Comparison of ENCODE assay signal across 9 mouse cellular contexts in genomic region chr7:16783224-16783688, GRCm38 (mm10). TPM values are rescaled to one million over a fixed set of nuclear protein-coding genes. Genes with fewer than 3 reads are reported as not detected.
DNase-seq lines count a peak whose midpoint lies in the region; ATAC-seq and TF ChIP-seq lines count a peak whose summit lies in the region.
"Had no signal": no experiment of that assay in that cellular context is flagged by ENCODE, and none has a peak within 500 bp of the region (broad histone marks: within the 10 kb centered on the region; RNA-seq: fewer than 3 reads in every experiment).

No protein-coding gene starts in this region.

- no peak for TF ChIP-seq CTCF in intestine, postnatal 0 days (IDR thresholded peaks at IDR 0.05; ENCODE audit: low read depth)

- peak overlapping the region; percentile 100 for H3K4me2 ChIP-seq in forebrain, embryonic 13.5 days
- peak overlapping the region; percentile 100 for H3K4me2 ChIP-seq in intestine, postnatal 0 days (replicated peaks; ENCODE audit: low read depth)

- H3K27ac ChIP-seq in forebrain, embryonic 13.5 days = no peak overlapping the region
- H3K27ac ChIP-seq in intestine, postnatal 0 days (ENCODE audit: low read depth, low read length) = no peak overlapping the region

- H3K27me3 ChIP-seq in forebrain, embryonic 13.5 days = peaks cover 3% of the 10 kb centered on the region; the same call in 1 of the 2 replicates
- H3K27me3 ChIP-seq in intestine, postnatal 0 days (replicated peaks; ENCODE audit: control insufficient read depth, insufficient read depth, low read length) = no peaks in the 10 kb centered on the region
- H3K27me3 ChIP-seq: Patski had no signal

- 20% methylated on average over 10 of the region's 10 CpGs for WGBS in forebrain, embryonic 13.5 days
- WGBS in intestine, postnatal 0 days = 26% methylated on average over 10 of the region's 10 CpGs

- H3K9ac ChIP-seq in forebrain, embryonic 13.5 days = peak overlapping the region; percentile 79
- H3K9ac ChIP-seq in intestine, postnatal 0 days (ENCODE audit: low read depth, low read length) = no peak overlapping the region

- H3K9me3 ChIP-seq in forebrain, embryonic 13.5 days (replicated peaks) = no peaks in the 10 kb centered on the region
- H3K9me3 ChIP-seq in intestine, postnatal 0 days (ENCODE audit: control insufficient read depth) = no peaks in the 10 kb centered on the region

- ATAC-seq in forebrain, embryonic 13.5 days = no peak
- no peak for ATAC-seq in intestine, postnatal 0 days

- H3K4me1 ChIP-seq in forebrain, embryonic 13.5 days = peaks cover 44% of the 10 kb centered on the region
- H3K4me1 ChIP-seq in intestine, postnatal 0 days (replicated peaks; ENCODE audit: control insufficient read depth, insufficient read depth, low read length) = peaks cover 8% of the 10 kb centered on the region

- peak overlapping the region; percentile 60 for H3K4me3 ChIP-seq in forebrain, embryonic 13.5 days
- peak overlapping the region; percentile 65 for H3K4me3 ChIP-seq in intestine, postnatal 0 days (ENCODE audit: low read depth, low read length)

- peak; percentile 11 for DNase-seq in gastrocnemius, adult 18-20 months (ENCODE audit: low spot score)
- DNase-seq in gastrocnemius, postnatal 14 days = no peak
- peak; percentile 53 for DNase-seq in lung, postnatal 25 days (ENCODE audit: low spot score)
- peak; percentile 74 for DNase-seq in spleen, adult 12 weeks (ENCODE audit: low spot score)
- no peak for DNase-seq in frontal cortex, postnatal 36 days (ENCODE audit: low spot score in 2 of 2)
- DNase-seq in cerebellum, adult 9-10 months = no peak

- H3K36me3 ChIP-seq in forebrain, embryonic 13.5 days (ENCODE audit: poor library complexity, severe bottlenecking) = peaks cover 4% of the 10 kb centered on the region; the same call in 1 of the 2 replicates
- H3K36me3 ChIP-seq in intestine, postnatal 0 days (ENCODE audit: control insufficient read depth, insufficient read depth) = peaks cover 6% of the 10 kb centered on the region; the same call in 1 of the 2 replicates

- intact Hi-C loops in gastrocnemius, postnatal 14 days (cut with DNase I; ENCODE audit: low total_unique reads) = no loop called here

RNA-seq across cellular contexts. Expression of gene Slc1a5, which starts 2.1 kb away (rescaled TPM):
- 10 to 100 TPM; 14.0 to 14.3 TPM for total RNA-seq in gastrocnemius, adult 18-20 months (2021)
- total RNA-seq in gastrocnemius, postnatal 14 days (2021) = 10 to 100 TPM; 25.4 to 27.0 TPM
- polyA plus RNA-seq in forebrain, embryonic 13.5 days (2015; fragmentation: Nextera tagmentation; extraction: Ambion mirVana) = 16.0 and 17.1 TPM in 2 replicates
- polyA plus RNA-seq in intestine, postnatal 0 days (2015; fragmentation: Nextera tagmentation; extraction: Ambion mirVana) = 19.8 and 22.8 TPM in 2 replicates

RNA-seq across cellular contexts. Expression of gene Strn4, which starts 32.4 kb away (rescaled TPM):
- total RNA-seq in gastrocnemius, adult 18-20 months (2021) = 10 to 100 TPM in 1 of 2 experiments, 1 to 10 TPM in 1; 9.8 to 13.6 TPM
- total RNA-seq in gastrocnemius, postnatal 14 days (2021) = 10 to 100 TPM; 22.6 to 29.3 TPM
- 147 and 164 TPM in 2 replicates for polyA plus RNA-seq in forebrain, embryonic 13.5 days (2015; fragmentation: Nextera tagmentation; extraction: Ambion mirVana)
- polyA plus RNA-seq in intestine, postnatal 0 days (2015; fragmentation: Nextera tagmentation; extraction: Ambion mirVana) = 33.7 and 35.8 TPM in 2 replicates

RNA-seq across cellular contexts. Expression of gene Fkrp, which starts 33.3 kb away (rescaled TPM):
- total RNA-seq in gastrocnemius, adult 18-20 months (2021) = 10 to 100 TPM; 51.7 to 58.0 TPM
- 10 to 100 TPM; 24.2 to 25.8 TPM for total RNA-seq in gastrocnemius, postnatal 14 days (2021)
- polyA plus RNA-seq in forebrain, embryonic 13.5 days (2015; fragmentation: Nextera tagmentation; extraction: Ambion mirVana) = 24.0 and 28.0 TPM in 2 replicates
- polyA plus RNA-seq in intestine, postnatal 0 days (2015; fragmentation: Nextera tagmentation; extraction: Ambion mirVana) = 12.3 and 12.7 TPM in 2 replicates

RNA-seq across cellular contexts. Expression of gene Ap2s1, which starts 45.0 kb away (rescaled TPM):
- total RNA-seq in gastrocnemius, adult 18-20 months (2021) = 10 to 100 TPM; 44.5 to 46.8 TPM
- total RNA-seq in gastrocnemius, postnatal 14 days (2021) = 10 to 100 TPM; 62.5 to 62.9 TPM
- polyA plus RNA-seq in forebrain, embryonic 13.5 days (2015; fragmentation: Nextera tagmentation; extraction: Ambion mirVana) = 328 and 333 TPM in 2 replicates
- 316 and 329 TPM in 2 replicates for polyA plus RNA-seq in intestine, postnatal 0 days (2015; fragmentation: Nextera tagmentation; extraction: Ambion mirVana)

RNA-seq across cellular contexts. Expression of gene Prkd2, which starts 59.4 kb away (rescaled TPM):
- 1 to 10 TPM; 4.9 to 5.9 TPM for total RNA-seq in gastrocnemius, adult 18-20 months (2021)
- 10 to 100 TPM in 1 of 2 experiments, 1 to 10 TPM in 1; 8.5 to 11.8 TPM for total RNA-seq in gastrocnemius, postnatal 14 days (2021)
- polyA plus RNA-seq in forebrain, embryonic 13.5 days (2015; fragmentation: Nextera tagmentation; extraction: Ambion mirVana) = 7.7 and 8.3 TPM in 2 replicates
- 9.2 and 11.2 TPM in 2 replicates for polyA plus RNA-seq in intestine, postnatal 0 days (2015; fragmentation: Nextera tagmentation; extraction: Ambion mirVana)

Comparison
In these comparisons a context has a peak if more than half of its experiments do, and no peak if none do; other contexts are left out.
1. DNase-seq: peak in gastrocnemius, adult 18-20 months (single experiment), lung, postnatal 25 days (single experiment) and spleen, adult 12 weeks (single experiment); none in gastrocnemius, postnatal 14 days (single experiment), frontal cortex, postnatal 36 days (0 of 2) and cerebellum, adult 9-10 months (single experiment).